ENCODE assay signal across 7 mouse cellular contexts in the genomic region with DNA sequence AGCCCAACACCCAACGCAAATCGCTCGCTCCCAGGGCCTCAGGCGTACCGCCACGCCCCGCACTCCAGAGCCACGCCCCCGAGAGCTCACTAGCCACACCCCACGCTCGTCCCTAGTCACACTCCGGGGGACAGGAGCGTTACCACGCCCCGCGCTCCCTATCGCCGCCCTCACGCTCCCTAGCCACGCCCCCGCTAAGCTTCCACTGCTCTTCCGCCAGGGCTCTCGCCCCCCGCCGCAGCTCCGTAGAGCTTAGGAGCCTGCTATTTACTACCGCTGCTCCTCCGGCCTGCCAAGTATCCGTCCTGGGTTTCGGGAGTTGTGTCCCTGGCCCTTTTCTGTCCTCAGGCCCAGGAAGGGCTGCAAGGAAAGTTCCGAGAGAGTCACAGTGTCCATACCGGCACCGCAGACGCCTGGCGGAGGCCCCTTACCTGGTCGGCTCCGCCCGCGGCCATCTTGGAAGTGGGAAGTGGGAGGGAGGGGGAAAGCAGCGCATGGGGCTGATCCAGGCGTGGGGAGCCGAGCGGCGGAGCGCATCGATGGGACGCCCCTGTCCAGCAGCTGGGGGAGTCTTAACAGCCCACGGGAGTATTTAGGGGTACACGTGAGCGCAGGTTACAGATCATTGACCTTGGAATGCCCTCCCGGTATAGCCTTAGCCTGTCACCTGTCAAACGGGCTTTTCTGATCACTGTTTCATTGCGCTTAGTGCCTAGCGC. TPM values are rescaled to one million over a fixed set of nuclear protein-coding genes. Genes with fewer than 3 reads are reported as not detected.
A peak's percentile ranks its signal among the peaks of the same experiment; 100 is the strongest.
DNase-seq lines count a peak whose midpoint lies in the region; ATAC-seq lines count a peak whose summit lies in the region.

No protein-coding gene starts in this region.

- peak overlapping the region; percentile 91 for H3K4me2 ChIP-seq in intestine, embryonic 15.5 days (replicated peaks)

- intact Hi-C loops in gastrocnemius, postnatal 36 days (cut with DNase I) = loop anchor here (2.0 to 10.0 kb wide), 4 partner anchors 51 to 163 kb away; a partner anchor contains a TSS
- intact Hi-C loops in left cerebral cortex, postnatal 25 days (cut with DNase I) = loop anchor here (1.0 to 10.0 kb wide), 4 partner anchors 52 to 163 kb away; a partner anchor contains a TSS

- H3K27ac ChIP-seq in intestine, embryonic 15.5 days = peak overlapping the region; percentile 80
- peak overlapping the region; percentile 91 for H3K27ac ChIP-seq in midbrain, embryonic 10.5 days (replicated peaks)

- H3K4me1 ChIP-seq in intestine, embryonic 15.5 days (replicated peaks) = 0 out of 2 replicates have a peak, but pooled peaks cover 4% of the 10 kb centered on the region
- peaks cover 30% of the 10 kb centered on the region for H3K4me1 ChIP-seq in midbrain, embryonic 10.5 days

- no peaks in the 10 kb centered on the region for H3K27me3 ChIP-seq in intestine, embryonic 15.5 days (replicated peaks)
- peaks cover 11% of the 10 kb centered on the region for H3K27me3 ChIP-seq in midbrain, embryonic 10.5 days (ENCODE audit: low read depth, poor library complexity, severe bottlenecking)

- DNase-seq in adrenal gland, adult 2 months = peak; percentile 100
- DNase-seq in embryo, embryonic 11.5 days (ENCODE audit: low read depth, low spot score) = peak; percentile 99
- peak; percentile 98 for DNase-seq in gastrocnemius, postnatal 36 days
- peak; percentile 98 to 99 for DNase-seq in left cerebral cortex, postnatal 25 days (ENCODE audit: low spot score in 2 of 2)
- DNase-seq in midbrain, embryonic 10.5 days (ENCODE audit: low spot score) = peak; percentile 99
- DNase-seq in right cerebral cortex, postnatal 4 days = peak; percentile 97

- peak overlapping the region; percentile 74 for H3K9ac ChIP-seq in intestine, embryonic 15.5 days

- peak; percentile 98 for ATAC-seq in intestine, embryonic 15.5 days

- H3K36me3 ChIP-seq in intestine, embryonic 15.5 days = no peaks in the 10 kb centered on the region
- H3K36me3 ChIP-seq in midbrain, embryonic 10.5 days = no peaks in the 10 kb centered on the region

- no peaks in the 10 kb centered on the region for H3K9me3 ChIP-seq in intestine, embryonic 15.5 days
- no peaks in the 10 kb centered on the region for H3K9me3 ChIP-seq in midbrain, embryonic 10.5 days (replicated peaks)

- H3K4me3 ChIP-seq in intestine, embryonic 15.5 days (replicated peaks) = peak overlapping the region; percentile 76
- H3K4me3 ChIP-seq in midbrain, embryonic 10.5 days = peak overlapping the region; percentile 70

- 1% methylated on average over 54 of the region's 54 CpGs for WGBS in intestine, embryonic 15.5 days
- 1% methylated on average over 54 of the region's 54 CpGs for WGBS in midbrain, embryonic 10.5 days

RNA-seq across cellular contexts. Expression of a gene that starts 11.0 kb away (rescaled TPM):
- total RNA-seq in adrenal gland, adult 2 months (2021) = 10 to 100 TPM; 42.1 to 47.0 TPM
- 16.3 and 18.8 TPM in 2 replicates for polyA plus RNA-seq in adrenal gland, adult 2 months (2012; rRNA removed)
- 10 to 100 TPM; 10.4 to 13.3 TPM for total RNA-seq in gastrocnemius, postnatal 36 days (2021)
- polyA plus RNA-seq in intestine, embryonic 15.5 days (2015; fragmentation: Nextera tagmentation; extraction: Ambion mirVana) = 30.0 and 30.3 TPM in 2 replicates
- total RNA-seq in left cerebral cortex, postnatal 25 days (2021) = 10 to 100 TPM; 74.1 to 78.7 TPM
- polyA plus RNA-seq in midbrain, embryonic 10.5 days (2016; fragmentation: Nextera tagmentation; extraction: Ambion mirVana) = 35.2 and 41.2 TPM in 2 replicates

Comparison
In these comparisons a context has a peak if more than half of its experiments do, and no peak if none do; other contexts are left out.
1. Peak in every context shown above with its lines: DNase-seq, ATAC-seq, H3K4me3 ChIP-seq and H3K27ac ChIP-seq.